Mouse (Mus musculus) T-cell, adult 66 days (primary cell): Measurements from ENCODE around the gene Fam149a. TPM values are rescaled to one million over a fixed set of nuclear protein-coding genes. Genes with fewer than 3 reads are reported as not detected.

Experiments used
- total RNA-seq, 2 experiments: library from RNA; stranded (reverse); gene quantifications; 3 replicates in 1 of 2; 4 replicates in 1 of 2; pipeline ENCODE4 v1.2.4; 2023

The Fam149a gene
- total RNA-seq: not detected

GRCm38 (mm10) chr8:45381963-45382347 is at the start of gene Fam149a:
Gene Fam149a, minus strand, starts transcription at chr8:45382291.

GRCm38 (mm10) chr8:45410882-45411281 is 28.8 kb upstream of the Fam149a start, which contains the start of gene Tlr3:
Gene Tlr3, minus strand, starts transcription at chr8:45411080.

GRCm38 (mm10) chr8:45332685-45333409 is 49.2 kb downstream of the Fam149a start, which contains the start of gene Cyp4v3:
Gene Cyp4v3, minus strand, starts transcription at chr8:45333216.

GRCm38 (mm10) chr8:45308366-45308765 is 73.7 kb downstream of the Fam149a start, which contains the start of gene Gm45753:
Gene Gm45753, minus strand, starts transcription at chr8:45308466.

GRCm38 (mm10) chr8:45294687-45295086 is 87.4 kb downstream of the Fam149a start, which contains the start of gene Klkb1:
Gene Klkb1, minus strand, starts transcription at chr8:45294859.

Other genes with a start within 250 kb of the Fam149a start
- gene F11, start 120.3 kb downstream of the Fam149a start, total RNA-seq: not detected
- gene Klkb1, start 87.4 kb downstream of the Fam149a start, total RNA-seq: under 1 TPM in 1 of 2 experiments, not detected in 1; 0.15 TPM
- gene Gm45753, start 73.8 kb downstream of the Fam149a start, total RNA-seq: not detected
- gene Cyp4v3, start 49.1 kb downstream of the Fam149a start, total RNA-seq: 1 to 10 TPM; 5.9 to 6.7 TPM
- gene Tlr3, start 28.8 kb upstream of the Fam149a start, total RNA-seq: under 1 TPM; 0.39 to 0.58 TPM
- under 1 TPM in 1 of 2 experiments, not detected in 1; 0.20 TPM for gene Sorbs2, start 125.5 kb upstream of the Fam149a start, total RNA-seq